Mouse (Mus musculus) kidney, embryonic 14.5 days (tissue): ENCODE results near the gene Lmntd1. TPM values are rescaled to one million over a fixed set of nuclear protein-coding genes. Genes with fewer than 3 reads are reported as not detected.

Experiments
- ATAC-seq: fragments of 200-750 bp; cut with Nextera tagmentation; 2 replicates; pipeline ENCODE4 v1.8.0; 2017; ENCODE audit warnings: moderate number of reproducible peaks, mild to moderate bottlenecking, moderate TSS enrichment, moderate library complexity; ENCODE audit not compliant: low FRiP score, low TSS enrichment
- H3K27ac ChIP-seq: fragments of 300-500 bp; sonication (generic); 2 replicates; pipeline ENCODE4 v1.5.1; 2014; ENCODE audit warnings: low read depth, mild to moderate bottlenecking, low read length, moderate library complexity, mixed read lengths
- H3K27me3 ChIP-seq: fragments of 300-500 bp; sonication (generic); 2 replicates; pipeline ENCODE4 v1.6.1; 2014; ENCODE audit warnings: mild to moderate bottlenecking, low read length; ENCODE audit not compliant: control insufficient read depth, insufficient read depth
- H3K36me3 ChIP-seq: fragments of 300-500 bp; sonication (generic); 2 replicates; pipeline ENCODE4 v1.6.1; 2014; ENCODE audit warnings: low read length, mixed read lengths; ENCODE audit not compliant: control insufficient read depth, insufficient read depth
- H3K4me1 ChIP-seq: fragments of 300-500 bp; sonication (generic); 2 replicates; pipeline ENCODE4 v1.6.1; 2014; ENCODE audit warnings: low read length, mixed read lengths; ENCODE audit not compliant: control insufficient read depth, insufficient read depth
- H3K4me2 ChIP-seq: fragments of 300-500 bp; sonication (generic); replicated peaks from 2 replicates; pipeline ENCODE4 v1.6.1; 2014; ENCODE audit warnings: low read depth, mild to moderate bottlenecking, low read length
- H3K4me3 ChIP-seq: fragments of 300-500 bp; sonication (generic); 2 replicates; pipeline ENCODE4 v1.5.1; 2014; ENCODE audit warnings: mild to moderate bottlenecking, low read length
- H3K9ac ChIP-seq: fragments of 300-500 bp; sonication (generic); 2 replicates; pipeline ENCODE4 v1.6.1; 2014; ENCODE audit warnings: low read depth, mild to moderate bottlenecking, low read length, moderate library complexity
- H3K9me3 ChIP-seq: fragments of 300-500 bp; sonication (generic); 2 replicates; pipeline ENCODE4 v1.6.1; 2016; ENCODE audit warnings: low read length; ENCODE audit not compliant: control insufficient read depth
- WGBS: fragments of 180-500 bp; shearing (Covaris S2); extraction: QIAGEN DNeasy Blood & Tissue Kit; methylation state at CpG from one replicate; pipeline ENCODE4 v1.1.7; 2014; 5-methylcytosine and 5-hydroxymethylcytosine counted together
- polyA plus RNA-seq: library from polyadenylated mRNA; unstranded; fragments of >200 nt; fragmentation: Nextera tagmentation; extraction: Ambion mirVana; gene quantifications from 2 replicates; pipeline ENCODE4 v1.2.1, GENCODE M21; 2014

Gene Lmntd1
- polyA plus RNA-seq, 1 experiment from 2014 or later: 2.0 TPM

DNA sequence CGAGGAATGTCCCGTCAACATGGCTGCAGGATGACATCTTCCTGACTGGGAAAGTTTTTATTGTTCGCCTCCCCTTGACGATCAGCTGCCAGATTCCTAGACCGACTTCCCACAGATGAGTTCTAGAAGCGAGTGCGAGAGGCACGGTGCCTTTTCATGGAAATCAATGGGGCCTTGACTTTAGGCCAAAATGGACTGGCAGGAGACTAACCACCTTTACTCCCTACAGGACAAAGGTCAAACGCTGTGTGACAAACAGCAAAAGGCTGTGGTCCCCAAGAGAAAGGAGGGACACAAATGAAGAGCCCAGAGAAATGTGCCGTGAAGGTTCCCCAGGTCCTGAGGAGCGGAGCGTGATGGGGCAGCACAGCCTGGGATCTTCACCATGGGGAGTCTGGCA is 91.5 kb downstream of the Lmntd1 start:
- no peak for ATAC-seq
- Histone ChIP-seq H3K27ac (no peak overlapping the region), H3K36me3 (no peaks in the 10 kb centered on the region), H3K4me3 (no peak overlapping the region), H3K9me3 (0 out of 2 replicates have a peak, but pooled peaks cover 3% of the 10 kb centered on the region), H3K27me3 (no peaks in the 10 kb centered on the region), H3K4me1 (no peaks in the 10 kb centered on the region), H3K4me2 (no peak overlapping the region), H3K9ac (no peak overlapping the region)
- WGBS: 88% methylated on average over 12 of the region's 12 CpGs

DNA sequence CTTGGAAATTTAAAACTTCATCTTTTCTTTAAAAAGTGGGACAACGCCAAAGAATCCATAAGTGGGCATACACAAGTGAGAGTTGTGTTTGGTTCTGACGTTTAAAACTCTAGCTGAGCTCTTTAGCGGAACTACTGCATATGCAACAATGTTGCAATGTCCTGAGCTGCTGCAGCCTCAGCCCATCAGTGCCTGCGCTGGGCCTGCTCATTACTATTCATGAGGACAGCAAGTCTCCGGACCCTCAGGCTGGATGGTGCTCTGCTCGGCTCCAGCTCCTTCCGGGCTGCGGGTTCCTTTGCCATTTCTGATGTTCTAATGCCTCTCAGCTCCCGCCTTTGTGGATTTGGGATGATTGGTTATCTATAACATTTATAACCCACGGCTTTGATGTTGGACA is 97.1 kb downstream of the Lmntd1 start:
- Histone ChIP-seq H3K4me2 (no peak overlapping the region), H3K36me3 (no peaks in the 10 kb centered on the region), H3K4me3 (no peak overlapping the region), H3K9ac (no peak overlapping the region), H3K4me1 (peaks cover 12% of the 10 kb centered on the region), H3K9me3 (0 out of 2 replicates have a peak, but pooled peaks cover 3% of the 10 kb centered on the region), H3K27ac (no peak overlapping the region), H3K27me3 (no peaks in the 10 kb centered on the region)
- 45% methylated on average over 10 of the region's 10 CpGs for WGBS
- ATAC-seq: no peak

DNA sequence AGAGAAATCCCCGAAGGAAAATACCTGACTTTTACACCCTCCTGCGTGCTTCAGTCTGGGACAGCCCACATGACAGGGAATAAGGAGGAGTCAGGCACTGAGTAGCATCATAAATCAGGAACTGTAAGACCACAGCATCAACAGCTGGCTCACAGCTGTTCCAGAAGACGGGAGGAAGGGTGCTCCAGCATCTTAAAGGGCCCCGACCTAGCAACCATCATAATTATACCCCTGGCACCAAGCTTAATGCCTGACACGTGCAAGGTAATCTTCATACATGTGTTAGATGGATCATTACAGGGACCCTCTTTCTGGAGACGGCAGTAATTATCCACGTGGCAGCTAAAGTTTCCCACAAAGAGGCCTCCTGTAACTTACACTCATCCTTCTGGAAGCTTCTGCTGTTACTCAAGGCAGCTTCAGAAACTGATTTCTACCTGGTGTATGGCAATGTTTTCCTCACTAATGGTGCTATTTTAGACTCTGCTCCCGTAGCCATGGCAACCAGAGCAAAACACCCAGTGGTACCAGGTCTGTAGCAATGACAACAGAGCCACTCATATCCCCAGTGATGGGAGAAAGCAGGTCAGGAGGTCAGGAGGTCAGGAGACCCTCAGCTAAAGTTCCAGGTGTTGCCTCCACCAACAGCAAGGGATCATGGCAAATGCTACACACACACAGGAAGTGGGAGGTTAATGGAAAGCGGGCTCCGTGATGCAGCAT is 98.1 kb downstream of the Lmntd1 start:
- H3K4me3 ChIP-seq: no peak overlapping the region
- peak; percentile 85 for ATAC-seq
- 0 out of 2 replicates have a peak, but pooled peaks cover 3% of the 10 kb centered on the region for H3K9me3 ChIP-seq
- H3K27ac ChIP-seq: no peak overlapping the region
- no peak overlapping the region for H3K4me2 ChIP-seq
- WGBS: 28% methylated on average over 10 of the region's 10 CpGs
- H3K27me3 ChIP-seq: no peaks in the 10 kb centered on the region
- H3K9ac ChIP-seq: no peak overlapping the region
- peaks cover 17% of the 10 kb centered on the region for H3K4me1 ChIP-seq
- H3K36me3 ChIP-seq: no peaks in the 10 kb centered on the region

DNA sequence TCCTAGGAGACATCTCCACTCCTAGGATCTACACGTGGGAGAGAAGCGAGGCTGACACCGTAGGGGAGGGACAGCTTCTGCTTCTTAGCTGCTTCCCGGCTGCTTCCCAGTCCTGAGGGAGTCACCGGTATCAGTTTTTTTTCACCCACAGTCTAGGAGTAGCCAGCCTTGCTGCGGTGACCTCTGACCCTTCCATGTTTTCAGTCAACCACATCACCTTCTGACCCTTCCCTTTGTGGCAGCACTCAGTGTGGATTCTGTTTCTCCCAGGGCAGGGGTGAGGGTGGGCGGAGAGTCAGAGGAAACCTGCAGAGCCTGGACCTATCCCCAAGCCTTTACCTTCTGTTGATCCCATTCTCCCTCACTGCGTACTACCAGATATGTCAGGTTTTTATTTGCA is 102.9 kb downstream of the Lmntd1 start:
- no peaks in the 10 kb centered on the region for H3K27me3 ChIP-seq
- H3K4me1 ChIP-seq: peaks cover 14% of the 10 kb centered on the region
- no peaks in the 10 kb centered on the region for H3K9me3 ChIP-seq
- H3K27ac ChIP-seq: no peak overlapping the region
- ATAC-seq: peak; percentile 55
- no peak overlapping the region for H3K4me2 ChIP-seq
- 33% methylated on average over 8 of the region's 8 CpGs for WGBS
- no peak overlapping the region for H3K4me3 ChIP-seq
- H3K9ac ChIP-seq: no peak overlapping the region
- H3K36me3 ChIP-seq: no peaks in the 10 kb centered on the region

DNA sequence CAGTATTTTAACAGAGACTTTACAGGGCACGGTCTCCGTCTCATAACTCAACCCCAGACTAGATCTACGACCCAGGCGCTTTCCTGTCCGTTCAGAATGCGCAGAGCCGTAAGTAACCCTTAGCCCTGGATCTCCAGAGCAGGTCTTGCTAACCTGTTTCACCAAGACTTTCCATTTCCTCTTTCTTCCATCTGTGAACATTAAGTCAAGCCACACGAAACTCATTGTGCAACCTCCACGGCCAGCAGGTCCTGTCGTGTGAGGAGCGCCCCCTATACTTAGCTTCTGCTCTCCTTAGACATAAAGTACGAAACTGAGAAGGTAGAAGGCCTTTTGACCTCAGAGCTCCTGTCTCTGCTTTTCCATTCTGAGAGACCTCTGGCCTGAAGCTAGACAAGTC is 105.3 kb downstream of the Lmntd1 start:
- no peak overlapping the region for H3K4me2 ChIP-seq
- no peak overlapping the region for H3K4me3 ChIP-seq
- no peak overlapping the region for H3K9ac ChIP-seq
- H3K27ac ChIP-seq: no peak overlapping the region
- H3K4me1 ChIP-seq: peaks cover 6% of the 10 kb centered on the region; the same call in 1 of the 2 replicates
- no peaks in the 10 kb centered on the region for H3K27me3 ChIP-seq
- H3K9me3 ChIP-seq: peaks cover under 1% of the 10 kb centered on the region; the same call in 1 of the 2 replicates
- 50% methylated on average over 12 of the region's 12 CpGs for WGBS
- no peak for ATAC-seq
- no peaks in the 10 kb centered on the region for H3K36me3 ChIP-seq

DNA sequence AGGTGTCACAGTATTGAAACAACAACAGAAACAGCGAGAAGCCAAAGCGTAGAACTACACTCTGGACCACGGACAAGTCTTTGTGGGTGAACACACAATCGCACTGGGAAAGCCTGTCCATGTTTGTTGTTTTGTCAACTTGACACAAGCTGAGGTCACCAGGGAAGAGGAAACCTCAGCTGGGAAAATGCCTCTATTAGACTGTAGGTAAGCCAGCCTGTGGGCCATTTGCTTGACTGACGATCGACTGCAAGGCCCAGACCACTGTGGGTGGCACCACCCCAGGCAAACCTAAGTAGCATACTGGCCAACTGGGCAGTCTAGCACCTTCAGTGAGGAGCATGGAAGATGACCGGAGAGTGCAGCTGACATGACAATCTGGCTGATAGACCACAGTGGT is 112.4 kb downstream of the Lmntd1 start:
- WGBS: 91% methylated on average over 7 of the region's 7 CpGs
- no peaks in the 10 kb centered on the region for H3K36me3 ChIP-seq
- ATAC-seq: no peak
- peaks cover 8% of the 10 kb centered on the region; the same call in 1 of the 2 replicates for H3K9me3 ChIP-seq
- H3K9ac ChIP-seq: no peak overlapping the region
- no peak overlapping the region for H3K27ac ChIP-seq
- no peaks in the 10 kb centered on the region for H3K27me3 ChIP-seq
- no peak overlapping the region for H3K4me3 ChIP-seq
- no peak overlapping the region for H3K4me2 ChIP-seq
- H3K4me1 ChIP-seq: peaks cover 11% of the 10 kb centered on the region; the same call in 1 of the 2 replicates

DNA sequence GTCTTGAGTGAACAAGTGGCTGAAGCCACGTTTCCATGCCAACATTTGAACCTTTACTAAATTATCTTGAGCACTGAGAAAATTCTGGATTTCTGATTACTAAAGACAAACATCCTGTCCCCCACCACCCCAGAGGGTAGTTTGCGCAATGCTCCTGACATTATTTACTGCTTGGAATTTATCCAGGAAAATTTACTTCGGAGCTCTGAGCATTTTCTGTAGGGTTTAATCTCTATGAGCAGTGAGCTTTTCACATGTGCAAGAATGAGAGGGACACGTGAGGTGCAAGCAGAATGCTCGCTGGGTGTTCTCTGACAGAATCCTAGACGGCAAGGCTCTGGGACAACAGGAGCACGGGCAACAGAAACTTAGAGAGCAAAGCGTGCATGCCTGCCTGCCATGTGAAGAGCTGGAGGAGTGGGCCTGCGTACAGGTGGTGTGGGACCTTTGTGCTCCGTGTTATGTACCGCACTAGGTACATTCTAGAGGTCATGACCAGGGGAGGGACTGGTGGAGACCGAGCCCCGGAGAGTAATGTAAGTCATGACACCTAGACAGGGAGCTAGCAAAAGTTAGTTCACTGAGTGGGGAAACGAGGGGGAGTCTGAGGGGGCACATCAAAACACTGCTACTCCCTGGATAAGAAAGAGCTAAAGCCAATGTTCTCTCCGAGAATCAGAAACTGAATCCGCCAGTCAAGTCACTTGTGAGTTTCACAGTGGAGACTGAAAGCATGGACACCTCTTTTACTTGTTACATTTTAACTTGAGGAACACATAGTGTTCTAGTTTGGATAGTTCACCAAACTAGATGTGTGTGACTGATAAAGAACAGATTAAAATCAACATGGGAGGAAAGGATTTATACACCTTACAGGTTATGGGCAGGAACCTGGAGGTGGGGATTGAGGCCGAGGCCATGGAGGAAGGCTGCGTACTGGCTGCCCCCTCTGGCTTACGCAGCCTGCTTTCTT is 114.3 kb downstream of the Lmntd1 start:
- Histone ChIP-seq H3K4me2 (no peak overlapping the region), H3K27ac (no peak overlapping the region)

DNA sequence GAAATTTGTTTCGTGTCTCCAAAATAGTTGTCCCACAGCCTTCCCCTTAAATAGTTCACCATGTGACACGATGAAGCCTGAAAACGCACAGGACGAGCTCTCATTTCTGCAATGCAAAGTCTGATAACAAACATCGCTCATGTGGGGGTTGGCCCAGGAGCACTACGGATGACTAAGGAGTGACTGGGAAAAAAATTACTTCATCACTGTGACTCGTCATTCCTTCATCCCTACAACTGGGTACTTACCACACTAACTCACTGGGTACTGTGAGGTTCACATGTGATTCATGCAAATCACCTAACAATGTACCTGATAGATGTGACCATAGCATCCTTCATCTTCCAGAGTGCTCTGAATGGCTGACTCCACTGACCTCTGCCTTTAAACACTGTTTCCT is 118.4 kb downstream of the Lmntd1 start:
- H3K36me3 ChIP-seq: no peaks in the 10 kb centered on the region
- no peaks in the 10 kb centered on the region for H3K27me3 ChIP-seq
- WGBS: 92% methylated on average over 7 of the region's 7 CpGs

More for the DNA sequence above, 114.3 kb downstream of the Lmntd1 start:
- WGBS: 45% methylated on average over 19 of the region's 19 CpGs
- peaks cover 8% of the 10 kb centered on the region; the same call in 1 of the 2 replicates for H3K9me3 ChIP-seq
- no peak overlapping the region for H3K4me3 ChIP-seq
- H3K4me1 ChIP-seq: peaks cover 11% of the 10 kb centered on the region; the same call in 1 of the 2 replicates
- H3K36me3 ChIP-seq: no peaks in the 10 kb centered on the region
- no peak overlapping the region for H3K9ac ChIP-seq
- peak; percentile 46; the same call in 1 of the 2 replicates for ATAC-seq
- no peaks in the 10 kb centered on the region for H3K27me3 ChIP-seq

More for the DNA sequence above, 118.4 kb downstream of the Lmntd1 start:
- H3K4me3 ChIP-seq: no peak overlapping the region
- no peak for ATAC-seq
- H3K9me3 ChIP-seq: no peaks in the 10 kb centered on the region
- no peak overlapping the region for H3K9ac ChIP-seq
- no peak overlapping the region for H3K27ac ChIP-seq
- H3K4me2 ChIP-seq: no peak overlapping the region
- peaks cover 11% of the 10 kb centered on the region; the same call in 1 of the 2 replicates for H3K4me1 ChIP-seq
